Mouse (Mus musculus) urinary bladder, postnatal 36 days (tissue): ENCODE results near the gene Vasp.
A peak's percentile ranks its signal among the peaks of the same experiment; 100 is the strongest.

ENCODE experiments used
- DNase-seq, 2 experiments: peaks; one replicate each; pipeline ENCODE4 v3.0.0; 2022; ENCODE audit warnings: low spot score in 2 of 2, mixed read lengths in 1 of 2

Vasp gene

GRCm38 (mm10) chr7:19270509-19271237 lies 944 bp downstream of the Vasp start:
- DNase-seq: no peak

GRCm38 (mm10) chr7:19269721-19270441 lies 1.7 kb downstream of the Vasp start:
- DNase-seq: peak in 1 of 2 experiments; percentile 64

GRCm38 (mm10) chr7:19268993-19269681 lies 2.5 kb downstream of the Vasp start:
- DNase-seq: no peak

- no peak for DNase-seq
Measured at GRCm38 (mm10) chr7:19267051-19267450, 4.6 kb downstream of the Vasp start.

- DNase-seq: no peak
Measured at GRCm38 (mm10) chr7:19265928-19266822, 5.4 kb downstream of the Vasp start.

GRCm38 (mm10) chr7:19265147-19265546 lies 6.5 kb downstream of the Vasp start:
- DNase-seq: no peak

- DNase-seq: peak in 1 of 2 experiments; percentile 47
Measured at GRCm38 (mm10) chr7:19258336-19258735, 13.3 kb downstream of the Vasp start.

GRCm38 (mm10) chr7:19257390-19258022 lies 14.1 kb downstream of the Vasp start:
- DNase-seq: peak in 1 of 2 experiments; percentile 72

GRCm38 (mm10) chr7:19256567-19256966 lies 15.1 kb downstream of the Vasp start:
- DNase-seq: no peak

- no peak for DNase-seq
Measured at GRCm38 (mm10) chr7:19255395-19255794, 16.2 kb downstream of the Vasp start.

GRCm38 (mm10) chr7:19253437-19253836 lies 18.2 kb downstream of the Vasp start:
- DNase-seq: no peak

- no peak for DNase-seq
Measured at GRCm38 (mm10) chr7:19252078-19252477, 19.5 kb downstream of the Vasp start.

- no peak for DNase-seq
Measured at GRCm38 (mm10) chr7:19247511-19247910, 24.1 kb downstream of the Vasp start.

GRCm38 (mm10) chr7:19246855-19247254 lies 24.8 kb downstream of the Vasp start:
- DNase-seq: no peak

- DNase-seq: no peak
Measured at GRCm38 (mm10) chr7:19245083-19245482, 26.5 kb downstream of the Vasp start.

- DNase-seq: no peak
Measured at GRCm38 (mm10) chr7:19243858-19244257, 27.8 kb downstream of the Vasp start.

- DNase-seq: no peak
Measured at GRCm38 (mm10) chr7:19242005-19242404, 29.6 kb downstream of the Vasp start.

GRCm38 (mm10) chr7:19240905-19241463 lies 30.6 kb downstream of the Vasp start:
- no peak for DNase-seq

- DNase-seq: no peak
Measured at GRCm38 (mm10) chr7:19239986-19240385, 31.6 kb downstream of the Vasp start.

- peak; percentile 86 to 87 for DNase-seq
Measured at GRCm38 (mm10) chr7:19239423-19239822, 32.2 kb downstream of the Vasp start.

- DNase-seq: no peak
Measured at GRCm38 (mm10) chr7:19238344-19238743, 33.3 kb downstream of the Vasp start.
